Mouse (Mus musculus) heart, embryonic 11.5 days (tissue): ENCODE measurements around the gene Blvra. TPM values are rescaled to one million over a fixed set of nuclear protein-coding genes. Genes with fewer than 3 reads are reported as not detected.

ENCODE experiments used
- ATAC-seq: fragments of 200-750 bp; cut with Nextera tagmentation; replicated peaks from 2 replicates; pipeline ENCODE4 v1.8.0; 2017; ENCODE audit warnings: moderate library complexity; ENCODE audit not compliant: insufficient number of reproducible peaks, low FRiP score, low TSS enrichment
- H3K27ac ChIP-seq: fragments of 300-500 bp; sonication (generic); 2 replicates; pipeline ENCODE4 v1.5.1; 2014; ENCODE audit warnings: mild to moderate bottlenecking, low read depth, low read length
- H3K27me3 ChIP-seq: fragments of 300-500 bp; sonication (generic); 2 replicates; pipeline ENCODE4 v1.6.1; 2014; ENCODE audit warnings: mild to moderate bottlenecking, low read length, mixed read lengths; ENCODE audit not compliant: control insufficient read depth, insufficient read depth
- H3K36me3 ChIP-seq: fragments of 300-500 bp; sonication (generic); 2 replicates; pipeline ENCODE4 v1.6.1; 2014; ENCODE audit warnings: mild to moderate bottlenecking, low read length, moderate library complexity, mixed read lengths; ENCODE audit not compliant: control insufficient read depth, insufficient read depth
- H3K4me1 ChIP-seq: fragments of 300-500 bp; sonication (generic); 2 replicates; pipeline ENCODE4 v1.6.1; 2014; ENCODE audit warnings: low read length; ENCODE audit not compliant: control insufficient read depth, insufficient read depth
- H3K4me2 ChIP-seq: fragments of 300-500 bp; sonication (generic); 2 replicates; pipeline ENCODE4 v1.6.1; 2014; ENCODE audit warnings: mild to moderate bottlenecking, moderate library complexity
- H3K4me3 ChIP-seq: fragments of 300-500 bp; sonication (generic); 2 replicates; pipeline ENCODE4 v1.5.1; 2014; ENCODE audit warnings: low read depth, low read length
- H3K9ac ChIP-seq: fragments of 300-500 bp; sonication (generic); 2 replicates; pipeline ENCODE4 v1.6.1; 2014; ENCODE audit warnings: mild to moderate bottlenecking, low read depth, low read length, moderate library complexity
- H3K9me3 ChIP-seq: fragments of 300-500 bp; sonication (generic); replicated peaks from 2 replicates; pipeline ENCODE4 v1.6.1; 2016; ENCODE audit warnings: low read length; ENCODE audit not compliant: control insufficient read depth
- WGBS: fragments of 180-500 bp; shearing (Covaris S2); extraction: QIAGEN DNeasy Blood & Tissue Kit; methylation state at CpG from one replicate; pipeline ENCODE4 v1.1.7; 2014; ENCODE audit not compliant: insufficient replicate concordance; 5-methylcytosine and 5-hydroxymethylcytosine counted together
- polyA plus RNA-seq: library from polyadenylated mRNA; unstranded; fragments of >200 nt; fragmentation: Nextera tagmentation; extraction: Ambion mirVana; gene quantifications from 2 replicates; pipeline ENCODE4 v1.2.1, GENCODE M21; 2014

Gene Blvra
- polyA plus RNA-seq = 41.5 and 43.4 TPM in 2 replicates

DNA sequence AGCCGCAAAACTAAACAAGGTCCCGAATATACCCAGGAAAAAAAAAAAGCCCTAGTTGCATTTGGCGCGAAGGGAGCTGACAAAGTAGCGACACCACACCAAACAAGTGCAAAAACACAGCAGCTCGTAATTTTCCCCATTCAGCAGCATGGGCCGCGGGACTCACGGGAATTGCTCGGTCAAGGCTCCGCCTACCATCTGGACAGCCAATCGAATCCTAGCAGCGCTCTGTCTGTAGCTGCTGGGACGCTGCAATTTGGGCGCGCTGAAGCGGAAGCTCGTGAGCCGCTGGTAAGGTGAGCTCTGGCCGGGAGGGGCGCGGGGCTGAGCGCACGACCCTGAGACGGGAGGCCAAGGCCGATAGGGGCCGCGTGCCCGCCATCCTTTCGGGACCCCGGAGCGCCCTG, at the start of gene Blvra:
Gene Blvra, plus strand, starts transcription at position 231 of the 407 bp plus-strand sequence.
- Histone ChIP-seq H3K36me3 (peaks cover 3% of the 10 kb centered on the region; the same call in 1 of the 2 replicates), H3K9me3 (no peaks in the 10 kb centered on the region), H3K4me2 (peak within 1 kb of the TSS; percentile 74), H3K9ac (peak within 1 kb of the TSS; percentile 76), H3K4me3 (peak within 1 kb of the TSS; percentile 64), H3K4me1 (0 out of 2 replicates have a peak, but pooled peaks cover 5% of the 10 kb centered on the region), H3K27ac (peak within 1 kb of the TSS; percentile 16; the same call in 1 of the 2 replicates), H3K27me3 (no peaks in the 10 kb centered on the region)
- ATAC-seq = peak; percentile 97
- under 1% methylated on average over 32 of the region's 32 CpGs for WGBS

DNA sequence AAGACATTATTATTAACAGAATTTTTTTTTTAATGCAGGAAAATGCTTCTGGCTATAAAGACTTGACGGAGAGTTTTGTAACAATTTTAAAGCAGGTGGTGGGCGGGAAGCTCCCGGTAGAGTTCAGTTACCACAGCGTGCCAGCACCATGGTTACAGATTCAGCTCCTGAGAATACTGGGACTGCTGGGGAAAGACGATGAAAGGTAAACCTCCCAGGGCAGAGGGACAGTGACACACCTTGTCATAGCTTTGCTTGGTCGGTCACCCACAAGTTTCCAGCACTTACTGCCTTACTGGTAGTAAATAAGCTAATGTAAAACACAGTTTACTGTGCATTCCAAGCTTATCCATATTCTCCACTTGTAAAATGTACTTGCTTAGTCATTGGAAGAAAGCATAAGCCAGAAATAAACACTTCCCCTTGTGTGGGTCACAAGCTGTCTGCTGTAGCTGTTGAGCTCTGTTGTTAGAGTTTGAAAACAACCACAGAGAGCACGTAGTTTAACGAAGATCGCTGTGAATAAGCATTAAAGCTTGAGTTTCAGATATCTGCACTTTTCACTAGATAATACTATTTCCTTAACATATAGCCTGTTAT, 35.4 kb upstream of the Blvra start:
- WGBS = 92% methylated on average over 9 of the region's 9 CpGs
- H3K9ac ChIP-seq = no peak overlapping the region
- peaks cover 11% of the 10 kb centered on the region; the same call in 1 of the 2 replicates for H3K36me3 ChIP-seq

DNA sequence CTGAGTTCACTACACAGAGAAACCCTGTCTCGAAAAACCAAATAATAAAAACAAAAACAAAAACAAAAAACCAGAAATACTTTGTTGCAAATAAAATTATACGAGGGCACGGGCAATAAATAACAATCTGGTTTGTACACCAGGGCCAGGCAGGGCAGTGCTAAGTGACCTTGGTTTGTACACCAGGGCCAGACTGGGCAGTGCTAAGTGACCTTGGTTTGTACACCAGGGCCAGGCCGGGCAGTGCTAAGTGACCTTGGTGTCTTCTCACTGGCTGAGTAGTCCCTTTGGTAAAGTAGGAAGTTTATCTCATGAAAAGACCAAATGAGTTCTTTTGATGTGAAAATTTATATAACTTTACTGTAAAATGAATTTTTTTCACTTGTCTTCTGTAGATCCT, 33.2 kb upstream of the Blvra start:
- no peak for ATAC-seq
- no peak overlapping the region for H3K4me3 ChIP-seq
- 90% methylated on average over 4 of the region's 4 CpGs for WGBS
- peaks cover 8% of the 10 kb centered on the region; the same call in 1 of the 2 replicates for H3K36me3 ChIP-seq
- no peaks in the 10 kb centered on the region for H3K27me3 ChIP-seq
- no peaks in the 10 kb centered on the region for H3K9me3 ChIP-seq
- H3K4me1 ChIP-seq = no peaks in the 10 kb centered on the region
- no peak overlapping the region for H3K4me2 ChIP-seq
- H3K9ac ChIP-seq = no peak overlapping the region
- no peak overlapping the region for H3K27ac ChIP-seq

More for the DNA sequence above, 35.4 kb upstream of the Blvra start:
- no peaks in the 10 kb centered on the region for H3K27me3 ChIP-seq
- no peak for ATAC-seq
- H3K27ac ChIP-seq = no peak overlapping the region
- H3K9me3 ChIP-seq = no peaks in the 10 kb centered on the region
- H3K4me2 ChIP-seq = no peak overlapping the region
- H3K4me1 ChIP-seq = no peaks in the 10 kb centered on the region
- no peak overlapping the region for H3K4me3 ChIP-seq

DNA sequence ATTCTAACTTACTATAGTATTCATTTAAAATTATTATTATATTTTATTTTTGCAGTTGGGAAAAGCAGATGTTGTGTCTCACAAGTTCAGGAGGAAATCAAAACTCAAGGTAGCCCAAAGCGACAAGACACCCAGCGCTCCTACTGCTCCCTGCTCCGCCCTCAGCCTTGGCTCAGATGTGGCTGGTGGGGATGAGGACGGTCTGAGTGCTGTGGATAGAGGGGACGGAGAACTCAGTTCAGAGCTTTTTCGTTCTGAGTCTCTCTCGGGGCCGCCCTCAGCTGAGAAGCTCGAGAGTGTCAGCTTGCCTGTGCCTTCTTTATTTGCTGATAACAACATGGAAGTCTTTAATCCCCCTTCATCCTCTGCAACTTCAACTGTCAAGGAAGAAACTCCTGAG, 9.0 kb upstream of the Blvra start:
- H3K4me2 ChIP-seq = no peak overlapping the region
- ATAC-seq = no peak
- peaks cover 6% of the 10 kb centered on the region for H3K36me3 ChIP-seq
- H3K4me1 ChIP-seq = no peaks in the 10 kb centered on the region
- no peaks in the 10 kb centered on the region for H3K9me3 ChIP-seq
- no peak overlapping the region for H3K9ac ChIP-seq
- WGBS = 91% methylated on average over 9 of the region's 9 CpGs
- no peak overlapping the region for H3K27ac ChIP-seq
- H3K27me3 ChIP-seq = no peaks in the 10 kb centered on the region
- no peak overlapping the region for H3K4me3 ChIP-seq

DNA sequence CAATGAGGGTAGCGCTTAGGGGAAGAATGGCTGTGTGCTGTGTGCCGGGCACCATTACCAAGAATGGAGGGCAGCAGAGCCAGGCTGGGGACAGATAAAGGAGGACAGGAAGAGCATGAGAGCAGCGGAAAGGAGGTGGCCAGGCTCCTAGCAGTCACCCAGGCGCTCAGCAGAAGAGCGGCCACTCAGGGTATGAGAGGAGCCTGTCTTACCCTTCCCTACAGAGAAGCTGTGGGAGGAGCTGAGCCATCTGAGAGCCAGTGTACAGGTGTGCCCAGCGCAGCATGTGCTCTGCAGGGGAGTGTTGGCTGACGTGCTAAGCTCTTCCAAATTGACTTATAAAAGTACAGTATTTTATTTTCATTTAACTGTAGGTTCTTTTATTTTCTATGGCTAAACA, 1.7 kb upstream of the Blvra start:
- Histone ChIP-seq H3K36me3 (peaks cover 3% of the 10 kb centered on the region; the same call in 1 of the 2 replicates), H3K4me2 (no peak overlapping the region), H3K27me3 (no peaks in the 10 kb centered on the region), H3K4me1 (0 out of 2 replicates have a peak, but pooled peaks cover 5% of the 10 kb centered on the region), H3K27ac (no peak overlapping the region), H3K4me3 (no peak overlapping the region), H3K9me3 (no peaks in the 10 kb centered on the region), H3K9ac (no peak overlapping the region)
- ATAC-seq = no peak
- WGBS = 76% methylated on average over 7 of the region's 7 CpGs

DNA sequence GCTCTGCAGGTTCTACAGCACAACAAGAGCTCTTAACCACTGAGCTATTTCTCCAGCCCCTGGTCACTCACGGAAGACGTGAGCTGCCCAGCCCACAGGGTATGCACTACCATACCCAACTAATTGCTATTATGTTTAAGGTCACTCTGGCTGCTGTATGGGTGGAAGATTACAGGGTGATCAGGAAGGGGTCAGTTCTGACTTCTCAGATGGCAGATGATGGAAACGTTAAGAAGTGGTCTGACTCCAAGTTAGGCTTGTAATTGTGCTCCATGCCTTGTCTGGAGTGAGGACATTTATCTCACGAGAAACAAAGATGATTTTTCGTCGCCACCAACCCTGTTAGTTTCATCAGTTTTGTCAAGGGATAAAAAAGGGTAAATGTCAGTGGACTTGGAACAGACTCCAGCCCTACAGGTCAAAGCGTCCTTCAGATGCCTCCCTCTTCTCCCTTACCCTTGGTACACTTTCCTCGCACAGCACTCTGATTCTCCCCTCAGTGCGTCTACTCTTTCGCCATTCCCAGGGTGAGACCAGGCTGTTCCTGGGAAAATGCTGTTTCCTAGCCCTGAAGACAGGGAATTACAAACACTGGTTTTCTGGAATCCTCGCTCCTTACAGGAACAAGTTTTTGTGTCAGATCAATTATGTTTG, 557 bp upstream of the Blvra start:
- no peak for ATAC-seq
- peak overlapping the region; percentile 64 for H3K4me3 ChIP-seq
- peak overlapping the region; percentile 16; the same call in 1 of the 2 replicates for H3K27ac ChIP-seq
- H3K9ac ChIP-seq = peak overlapping the region; percentile 53
- peaks cover 3% of the 10 kb centered on the region; the same call in 1 of the 2 replicates for H3K36me3 ChIP-seq
- 19% methylated on average over 11 of the region's 11 CpGs for WGBS
- H3K4me2 ChIP-seq = peak overlapping the region; percentile 74
- H3K9me3 ChIP-seq = no peaks in the 10 kb centered on the region
- H3K4me1 ChIP-seq = 0 out of 2 replicates have a peak, but pooled peaks cover 5% of the 10 kb centered on the region
- H3K27me3 ChIP-seq = no peaks in the 10 kb centered on the region

DNA sequence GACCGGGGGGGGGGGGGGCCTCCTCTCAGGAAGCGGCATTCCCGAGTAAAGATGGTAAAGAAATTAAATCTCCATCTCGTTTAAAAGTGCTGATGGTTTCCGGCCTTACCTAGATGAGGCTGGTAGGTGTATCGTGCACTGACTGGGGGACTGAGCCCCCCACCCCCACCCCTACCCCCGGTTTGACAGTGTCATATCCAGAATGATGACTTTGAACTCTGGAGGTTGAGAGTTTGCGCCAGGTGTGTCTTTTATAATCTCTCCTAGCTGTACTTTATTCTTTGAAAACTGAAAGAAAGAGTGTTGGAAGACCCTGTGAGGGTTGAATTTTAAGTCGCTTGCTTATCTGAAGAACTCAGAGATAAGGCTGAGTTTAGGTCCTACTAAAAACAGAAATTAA, 414 bp downstream of the Blvra start:
- Histone ChIP-seq H3K9me3 (no peaks in the 10 kb centered on the region), H3K4me2 (peak overlapping the region; percentile 74), H3K27me3 (no peaks in the 10 kb centered on the region), H3K27ac (0 out of 2 replicates have a peak overlapping the region, but pooled peaks have one; percentile 16), H3K36me3 (peaks cover 3% of the 10 kb centered on the region; the same call in 1 of the 2 replicates), H3K4me1 (0 out of 2 replicates have a peak, but pooled peaks cover 5% of the 10 kb centered on the region), H3K4me3 (peak overlapping the region; percentile 64), H3K9ac (peak overlapping the region; percentile 76)
- WGBS = 8% methylated on average over 9 of the region's 9 CpGs
- ATAC-seq = peak; percentile 44

DNA sequence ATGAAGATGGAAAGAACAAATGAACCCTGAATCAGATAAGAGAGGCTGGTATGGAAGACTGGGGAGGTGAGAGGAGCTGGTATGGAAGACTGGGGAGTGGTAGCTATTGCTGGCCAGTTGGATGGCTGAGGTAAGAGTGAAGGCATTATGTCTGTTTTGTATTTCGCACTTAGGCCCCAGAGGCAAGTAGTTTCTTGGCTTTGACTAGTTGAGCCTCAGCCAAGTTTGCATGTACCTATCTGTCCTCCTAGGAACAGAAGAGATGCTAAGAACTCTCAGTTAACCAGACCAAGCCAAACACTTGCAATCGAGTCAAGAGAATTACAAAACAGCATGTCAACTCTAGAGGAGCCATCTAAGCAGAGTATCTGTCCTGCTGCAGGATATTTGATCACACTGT, 3.7 kb downstream of the Blvra start:
- Histone ChIP-seq H3K9ac (no peak overlapping the region), H3K27ac (no peak overlapping the region), H3K36me3 (no peaks in the 10 kb centered on the region), H3K27me3 (no peaks in the 10 kb centered on the region), H3K4me1 (0 out of 2 replicates have a peak, but pooled peaks cover 5% of the 10 kb centered on the region), H3K4me3 (no peak overlapping the region), H3K4me2 (no peak overlapping the region), H3K9me3 (no peaks in the 10 kb centered on the region)
- 92% methylated on average over 2 of the region's 2 CpGs for whole genome bisulfite sequencing
- ATAC-seq = no peak
